24 mouse cellular contexts compared by ENCODE assay signal in the genomic region with DNA sequence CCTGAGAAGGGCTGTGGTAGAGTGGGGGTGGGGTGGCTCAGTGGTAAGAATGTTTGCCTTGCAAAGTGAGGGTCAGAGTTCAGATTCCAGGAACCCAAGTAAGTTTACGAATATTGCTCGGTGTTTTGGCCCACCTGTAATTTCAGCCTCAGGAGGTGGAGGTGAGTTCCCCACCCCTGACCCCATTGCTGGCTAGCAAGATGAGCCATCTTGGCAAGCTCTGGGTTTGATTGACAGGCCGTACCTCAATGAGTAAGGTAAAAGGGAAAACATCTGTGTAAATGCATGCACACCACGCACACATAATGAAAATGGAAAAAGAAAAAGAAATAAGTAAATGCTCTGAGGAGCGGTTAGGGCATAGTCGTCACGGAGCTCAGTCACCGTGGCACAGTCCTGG. TPM values are rescaled to one million over a fixed set of nuclear protein-coding genes. Genes with fewer than 3 reads are reported as not detected.
"Had no signal": no experiment of that assay in that cellular context is flagged by ENCODE, and none has a peak within 500 bp of the region (broad histone marks: within the 10 kb centered on the region; RNA-seq: fewer than 3 reads in every experiment).

No protein-coding gene starts in this region.

- DNase-seq: kidney, adult 8-10 months; kidney, postnatal 10 days; kidney, postnatal 36 days; layer of hippocampus, adult 9-11 months; liver, embryonic 13.5 days; lung, embryonic 14.5 days; right cerebral cortex, adult 18-20 months; right cerebral cortex, postnatal 14 days; right cerebral cortex, postnatal 4 days; thymus, adult 2 months; thymus, postnatal 14 days; thymus, postnatal 4 days had no signal

- H3K4me1 ChIP-seq: midbrain, embryonic 15.5 days; neural tube, embryonic 12.5 days had no signal

- H3K27me3 ChIP-seq: kidney, embryonic 15.5 days; midbrain, embryonic 15.5 days had no signal

- H3K4me2 ChIP-seq: kidney, embryonic 15.5 days; liver, embryonic 13.5 days; lung, embryonic 14.5 days; midbrain, embryonic 12.5 days; midbrain, embryonic 15.5 days; neural tube, embryonic 12.5 days had no signal

- H3K36me3 ChIP-seq: kidney, embryonic 15.5 days; liver, embryonic 13.5 days; midbrain, embryonic 12.5 days; midbrain, embryonic 15.5 days; neural tube, embryonic 12.5 days had no signal

- H3K27ac ChIP-seq: kidney, embryonic 15.5 days; liver, embryonic 13.5 days; macrophage; midbrain, embryonic 12.5 days; midbrain, embryonic 15.5 days; neural tube, embryonic 12.5 days; stomach, postnatal 0 days had no signal

- ATAC-seq: midbrain, embryonic 15.5 days had no signal

- H3K9ac ChIP-seq: kidney, embryonic 15.5 days; liver, embryonic 13.5 days; lung, embryonic 14.5 days; midbrain, embryonic 12.5 days; midbrain, embryonic 15.5 days; neural tube, embryonic 12.5 days had no signal

- H3K9me3 ChIP-seq: kidney, embryonic 15.5 days; liver, embryonic 13.5 days; midbrain, embryonic 12.5 days; midbrain, embryonic 15.5 days; neural tube, embryonic 12.5 days had no signal

- H3K4me3 ChIP-seq: kidney, embryonic 15.5 days; liver, embryonic 13.5 days; midbrain, embryonic 12.5 days; midbrain, embryonic 15.5 days; neural tube, embryonic 12.5 days had no signal

RNA-seq across cellular contexts. Expression of gene Sowaha, which starts 24.3 kb away (rescaled TPM):
- polyA plus RNA-seq: liver, adult 2 months; macrophage had no signal

RNA-seq across cellular contexts. Expression of gene Gm9945, which starts 24.4 kb away (rescaled TPM):
- polyA plus RNA-seq: kidney, embryonic 15.5 days; limb, embryonic 11.5 days; limb, embryonic 14.5 days; liver, adult 2 months; lung, embryonic 14.5 days; lung, postnatal 0 days; macrophage; midbrain, embryonic 12.5 days; neural tube, embryonic 12.5 days; stomach, embryonic 14.5 days; stomach, postnatal 0 days; thymus, adult 2 months had no signal

RNA-seq across cellular contexts. Expression of gene Gm9837, which starts 34.1 kb away (rescaled TPM):
- polyA plus RNA-seq: kidney, embryonic 15.5 days; limb, embryonic 11.5 days; limb, embryonic 14.5 days; liver, adult 2 months; liver, embryonic 13.5 days; liver, embryonic 16.5 days; lung, embryonic 14.5 days; lung, postnatal 0 days; macrophage; midbrain, embryonic 12.5 days; midbrain, embryonic 15.5 days; neural tube, embryonic 12.5 days; stomach, embryonic 14.5 days; stomach, postnatal 0 days; thymus, adult 2 months had no signal

RNA-seq across cellular contexts. Expression of gene Shroom1, which starts 47.4 kb away (rescaled TPM):
- polyA plus RNA-seq: macrophage had no signal
